Mouse (Mus musculus) thymus, adult 2 months (tissue): ENCODE data around the gene Mgmt. TPM values are rescaled to one million over a fixed set of nuclear protein-coding genes. Genes with fewer than 3 reads are reported as not detected.

ENCODE experiments used
- DNase-seq: peaks from one replicate; pipeline ENCODE4 v3.0.0; 2021
- H3K27ac ChIP-seq: fragments of 200-500 bp; 2 replicates; pipeline ENCODE4 v1.5.1; 2012; ENCODE audit warnings: low read length, control low read depth; ENCODE audit not compliant: control insufficient read depth, insufficient read depth
- H3K27me3 ChIP-seq: fragments of 200-500 bp; 2 replicates; pipeline ENCODE4 v1.6.1; 2012; ENCODE audit warnings: mild to moderate bottlenecking, low read length, moderate library complexity, mixed read lengths; ENCODE audit not compliant: control insufficient read depth, insufficient read depth
- H3K36me3 ChIP-seq: fragments of 200-500 bp; 2 replicates; pipeline ENCODE4 v1.6.1; 2012; ENCODE audit warnings: mild to moderate bottlenecking, low read length, moderate library complexity; ENCODE audit not compliant: control insufficient read depth, insufficient read depth
- H3K4me1 ChIP-seq: fragments of 200-500 bp; replicated peaks from 2 replicates; pipeline ENCODE4 v1.6.1; 2012; ENCODE audit warnings: low read length; ENCODE audit not compliant: control insufficient read depth, insufficient read depth
- H3K4me3 ChIP-seq: fragments of 200-500 bp; 2 replicates; pipeline ENCODE4 v1.5.1; 2012; ENCODE audit warnings: mild to moderate bottlenecking, low read length, control low read depth, moderate library complexity; ENCODE audit not compliant: control insufficient read depth, insufficient read depth
- CTCF ChIP-seq: fragments of 200-500 bp; IDR thresholded peaks from 2 replicates; pipeline ENCODE4 v1.5.1; 2012; ENCODE audit warnings: mild to moderate bottlenecking, control low read depth, low read length, moderate library complexity, borderline replicate concordance; ENCODE audit not compliant: control insufficient read depth, poor library complexity, insufficient read depth; ENCODE audit errors: extremely low read depth
- POLR2A ChIP-seq: fragments of 200-500 bp; IDR thresholded peaks from 2 replicates; pipeline ENCODE4 v1.6.1; 2012; ENCODE audit warnings: mild to moderate bottlenecking, low read length, control low read depth, moderate library complexity; ENCODE audit not compliant: control insufficient read depth, poor library complexity, insufficient read depth; ENCODE audit errors: extremely low read depth
- WGBS: fragments of 180-500 bp; shearing (Covaris S2); methylation state at CpG from one replicate; pipeline ENCODE4 v1.1.7; 2018; 5-methylcytosine and 5-hydroxymethylcytosine counted together
- polyA plus RNA-seq: library from polyadenylated mRNA; depleted of rRNA; stranded (reverse); fragments of >200 nt; gene quantifications from 2 replicates; pipeline ENCODE4 v1.2.3, GENCODE M21; 2012

Mgmt gene
- polyA plus RNA-seq, 1 experiment: 2.9 TPM

- WGBS: 85% methylated on average over 11 of the region's 11 CpGs
- Histone ChIP-seq H3K4me1 (no peaks in the 10 kb centered on the region), H3K36me3 (no peaks in the 10 kb centered on the region), H3K27me3 (no peaks in the 10 kb centered on the region), H3K27ac (no peak overlapping the region), H3K4me3 (no peak overlapping the region)
- DNase-seq: no peak
- no peak for TF ChIP-seq CTCF
- no peak for TF ChIP-seq POLR2A
Measured at GRCm38 (mm10) chr7:136871535-136871934, 22.9 kb upstream of the Mgmt start.

- DNase-seq: no peak
- H3K27me3 ChIP-seq: no peaks in the 10 kb centered on the region
- 19% methylated on average over 8 of the region's 8 CpGs for WGBS
- TF ChIP-seq CTCF: no peak
- no peak for TF ChIP-seq POLR2A
- no peak overlapping the region for H3K4me3 ChIP-seq
- no peak overlapping the region for H3K27ac ChIP-seq
- no peaks in the 10 kb centered on the region for H3K36me3 ChIP-seq
- H3K4me1 ChIP-seq: no peaks in the 10 kb centered on the region
Measured at GRCm38 (mm10) chr7:136872059-136872458, 22.4 kb upstream of the Mgmt start.

GRCm38 (mm10) chr7:136874396-136874795 lies 20.0 kb upstream of the Mgmt start:
- WGBS: 19% methylated on average over 1 of the region's 1 CpGs
- TF ChIP-seq POLR2A: no peak
- no peak for TF ChIP-seq CTCF
- Histone ChIP-seq H3K36me3 (no peaks in the 10 kb centered on the region), H3K27me3 (no peaks in the 10 kb centered on the region), H3K27ac (no peak overlapping the region), H3K4me3 (no peak overlapping the region), H3K4me1 (no peaks in the 10 kb centered on the region)
- DNase-seq: no peak

DNA sequence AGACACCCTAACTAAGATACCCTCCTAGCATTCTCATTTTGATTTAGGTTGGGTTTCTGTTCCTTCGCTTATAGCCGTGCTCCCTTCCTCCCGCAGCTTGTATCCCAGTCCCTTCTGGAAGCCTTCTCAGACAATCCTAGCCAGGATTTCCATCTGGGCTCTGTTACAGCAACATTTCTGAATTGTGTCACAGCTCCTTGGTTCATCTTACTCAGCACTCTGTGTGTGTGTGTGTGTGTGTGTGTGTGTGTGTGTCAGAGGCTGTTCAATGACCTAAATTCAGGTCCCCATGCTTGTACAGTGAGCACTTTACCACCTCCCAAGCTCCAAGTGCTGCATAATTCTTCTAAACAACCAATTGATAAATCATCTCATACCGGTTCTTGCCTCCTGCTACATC lies 14.0 kb upstream of the Mgmt start:
- TF ChIP-seq POLR2A (no peak), CTCF (no peak)
- DNase-seq: no peak
- Histone ChIP-seq H3K4me3 (no peak overlapping the region), H3K36me3 (no peaks in the 10 kb centered on the region), H3K4me1 (no peaks in the 10 kb centered on the region), H3K27ac (no peak overlapping the region), H3K27me3 (no peaks in the 10 kb centered on the region)
- WGBS: 92% methylated on average over 4 of the region's 4 CpGs

DNA sequence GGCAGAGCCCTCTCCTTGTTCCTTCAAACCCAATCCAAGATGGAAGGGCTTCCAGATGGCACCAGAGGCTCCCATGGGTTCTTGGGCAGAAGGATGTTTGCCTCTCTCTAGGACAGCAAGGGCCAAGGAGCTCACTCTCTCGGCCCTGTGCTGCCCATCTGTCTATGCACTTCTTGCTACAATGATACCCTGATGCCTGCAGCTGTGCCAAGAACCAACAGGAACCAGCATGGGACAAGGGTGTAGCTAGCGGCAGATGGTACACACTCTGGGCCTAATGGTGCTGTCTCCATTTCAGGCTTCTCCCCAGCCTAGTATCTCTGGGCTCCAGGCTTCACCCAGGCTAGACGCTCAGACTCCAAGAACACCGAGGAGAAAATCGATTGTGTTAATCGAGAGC lies 6.3 kb upstream of the Mgmt start:
- no peaks in the 10 kb centered on the region for H3K27me3 ChIP-seq
- TF ChIP-seq POLR2A (no peak), CTCF (no peak)
- H3K4me1 ChIP-seq: peaks cover 3% of the 10 kb centered on the region; the same call in 1 of the 2 replicates
- H3K36me3 ChIP-seq: no peaks in the 10 kb centered on the region
- 96% methylated on average over 6 of the region's 6 CpGs for WGBS
- H3K4me3 ChIP-seq: no peak overlapping the region
- no peak overlapping the region for H3K27ac ChIP-seq
- DNase-seq: no peak

GRCm38 (mm10) chr7:136895356-136895755 lies 942 bp downstream of the Mgmt start:
- Histone ChIP-seq H3K36me3 (no peaks in the 10 kb centered on the region), H3K27ac (no peak overlapping the region), H3K27me3 (no peaks in the 10 kb centered on the region), H3K4me3 (no peak overlapping the region), H3K4me1 (peaks cover 13% of the 10 kb centered on the region)
- 97% methylated on average over 1 of the region's 1 CpGs for WGBS
- no peak for TF ChIP-seq POLR2A
- no peak for TF ChIP-seq CTCF
- no peak for DNase-seq

DNA sequence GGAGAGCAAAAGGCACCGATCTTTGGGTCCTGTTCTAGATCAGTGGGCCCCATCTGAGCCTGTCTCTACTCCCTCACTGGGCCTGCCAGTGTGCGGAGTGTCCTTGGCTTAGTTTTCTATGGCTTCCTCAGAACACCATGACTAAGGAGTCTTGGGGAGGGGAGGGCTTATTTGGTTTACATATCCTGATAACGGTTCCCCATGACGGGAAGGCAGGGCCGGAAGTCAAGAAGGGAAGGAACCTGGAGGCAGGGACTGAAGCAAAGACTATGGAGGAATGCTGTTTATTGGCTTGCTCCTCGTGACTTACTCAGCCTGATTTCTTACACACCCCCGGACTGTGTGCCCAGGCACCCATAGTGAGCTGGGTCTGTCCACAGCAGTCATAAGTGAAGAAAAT lies 1.4 kb downstream of the Mgmt start:
- Histone ChIP-seq H3K27me3 (no peaks in the 10 kb centered on the region), H3K4me1 (peaks cover 13% of the 10 kb centered on the region), H3K36me3 (no peaks in the 10 kb centered on the region), H3K4me3 (no peak overlapping the region), H3K27ac (no peak overlapping the region)
- no peak for TF ChIP-seq POLR2A
- no peak for TF ChIP-seq CTCF
- DNase-seq: no peak
- 95% methylated on average over 7 of the region's 7 CpGs for WGBS
